Comparison of ENCODE assay signal across 23 mouse cellular contexts in genomic region chr12:44139026-44139425, GRCm38 (mm10).
DNase-seq lines count a peak whose midpoint lies in the region; TF ChIP-seq lines count a peak whose summit lies in the region.
"Had no signal": no experiment of that assay in that cellular context is flagged by ENCODE, and none has a peak within 500 bp of the region (broad histone marks: within the 10 kb centered on the region; RNA-seq: fewer than 3 reads in every experiment).

No protein-coding gene starts in this region.

- DNase-seq in layer of hippocampus, adult 9-11 months = peak; percentile 2
- DNase-seq in layer of hippocampus, adult 9-10 months (ENCODE audit: low spot score) = no peak
- peak; percentile 38 to 50 for DNase-seq in left cerebral cortex, adult 9 months (ENCODE audit: low spot score in 2 of 2)
- no peak for DNase-seq in left cerebral cortex, adult 8-10 months (ENCODE audit: low spot score in 2 of 2)
- DNase-seq in adrenal gland, postnatal 4 days (ENCODE audit: low spot score in 2 of 2) = no peak
- DNase-seq: adrenal gland, adult 2 months; adrenal gland, postnatal 14 days; cerebellum, adult 18-20 months; cerebellum, adult 9-10 months; cerebellum, postnatal 14 days; forebrain, postnatal 0 days; gastrocnemius, postnatal 10 days; gastrocnemius, postnatal 36 days; heart, adult 2 months; heart, postnatal 14 days; heart, postnatal 4 days had no signal

- no peak overlapping the region for H3K4me3 ChIP-seq in cortical plate, adult 2 months (ENCODE audit: insufficient read depth, low read length)
- H3K4me3 ChIP-seq: embryonic facial prominence, embryonic 12.5 days; embryonic facial prominence, embryonic 15.5 days; heart, adult 2 months; heart, embryonic 10.5 days; heart, embryonic 13.5 days had no signal

- no peaks in the 10 kb centered on the region for H3K4me1 ChIP-seq in cortical plate, adult 2 months (ENCODE audit: control insufficient read depth, insufficient read depth, low read length)
- H3K4me1 ChIP-seq: embryonic facial prominence, embryonic 12.5 days; embryonic facial prominence, embryonic 15.5 days; heart, embryonic 10.5 days; heart, embryonic 13.5 days had no signal

- no peak for TF ChIP-seq CTCF in cortical plate, adult 2 months (IDR thresholded peaks at IDR 0.05; ENCODE audit: extremely low read depth, insufficient read depth, low read length)

- TF ChIP-seq POLR2A in cortical plate, adult 2 months (IDR thresholded peaks at IDR 0.05; ENCODE audit: extremely low read depth, insufficient read depth, low read length) = no peak

- peak overlapping the region; percentile 87; the same call in 1 of the 2 replicates for H3K27ac ChIP-seq in cortical plate, adult 2 months (ENCODE audit: insufficient read depth, low read length)
- H3K27ac ChIP-seq: embryonic facial prominence, embryonic 12.5 days; embryonic facial prominence, embryonic 15.5 days; heart, adult 2 months; heart, embryonic 10.5 days; heart, embryonic 13.5 days; hindbrain, embryonic 14.5 days; hindbrain, postnatal 0 days had no signal

Comparison
In these comparisons a context has a peak if more than half of its experiments do, and no peak if none do; other contexts are left out.
1. DNase-seq: peak in layer of hippocampus, adult 9-11 months (single experiment) and left cerebral cortex, adult 9 months (2 of 2); none in layer of hippocampus, adult 9-10 months (single experiment), left cerebral cortex, adult 8-10 months (0 of 2) and adrenal gland, postnatal 4 days (0 of 2).